Mouse (Mus musculus) embryonic facial prominence, embryonic 13.5 days (tissue): Measurements from ENCODE around the gene Arpc2. TPM values are rescaled to one million over a fixed set of nuclear protein-coding genes. Genes with fewer than 3 reads are reported as not detected.

Source experiments
- ATAC-seq: fragments of 200-750 bp; cut with Nextera tagmentation; 2 replicates; pipeline ENCODE4 v1.8.0; 2017; ENCODE audit warnings: low read depth; ENCODE audit not compliant: insufficient number of reproducible peaks, insufficient read depth, low FRiP score, low TSS enrichment
- H3K27ac ChIP-seq: fragments of 300-500 bp; sonication (generic); 2 replicates; pipeline ENCODE4 v1.5.1; 2015; ENCODE audit warnings: moderate library complexity, mild to moderate bottlenecking, inconsistent platforms
- H3K27me3 ChIP-seq: fragments of 300-500 bp; sonication (generic); 2 replicates; pipeline ENCODE4 v1.6.1; 2015; ENCODE audit warnings: mild to moderate bottlenecking, inconsistent platforms
- H3K36me3 ChIP-seq: fragments of 300-500 bp; sonication (generic); 2 replicates; pipeline ENCODE4 v1.6.1; 2015; ENCODE audit warnings: mild to moderate bottlenecking, inconsistent platforms
- H3K4me1 ChIP-seq: fragments of 300-500 bp; sonication (generic); 2 replicates; pipeline ENCODE4 v1.6.1; 2015; ENCODE audit warnings: inconsistent platforms
- H3K4me2 ChIP-seq: fragments of 300-500 bp; sonication (generic); 2 replicates; pipeline ENCODE4 v1.6.1; 2015; ENCODE audit warnings: moderate library complexity, mild to moderate bottlenecking, inconsistent platforms
- H3K4me3 ChIP-seq: fragments of 300-500 bp; sonication (generic); 2 replicates; pipeline ENCODE4 v1.5.1; 2015; ENCODE audit warnings: mild to moderate bottlenecking, inconsistent platforms
- H3K9ac ChIP-seq: fragments of 300-500 bp; sonication (generic); 2 replicates; pipeline ENCODE4 v1.6.1; 2015; ENCODE audit warnings: mild to moderate bottlenecking, inconsistent platforms
- H3K9me3 ChIP-seq: fragments of 300-500 bp; sonication (generic); 2 replicates; pipeline ENCODE4 v1.6.1; 2016; ENCODE audit warnings: inconsistent platforms
- WGBS: fragments of 180-500 bp; shearing (Covaris S2); methylation state at CpG from one replicate; pipeline ENCODE4 v1.1.7; 2015; ENCODE audit warnings: mixed read lengths; 5-methylcytosine and 5-hydroxymethylcytosine counted together
- polyA plus RNA-seq: library from polyadenylated mRNA; unstranded; fragments of >200 nt; fragmentation: Nextera tagmentation; extraction: Ambion mirVana; gene quantifications from 2 replicates; pipeline ENCODE4 v1.2.1, GENCODE M21; 2015

The Arpc2 gene
- polyA plus RNA-seq, 1 experiment from 2014 or later = 400 TPM

DNA sequence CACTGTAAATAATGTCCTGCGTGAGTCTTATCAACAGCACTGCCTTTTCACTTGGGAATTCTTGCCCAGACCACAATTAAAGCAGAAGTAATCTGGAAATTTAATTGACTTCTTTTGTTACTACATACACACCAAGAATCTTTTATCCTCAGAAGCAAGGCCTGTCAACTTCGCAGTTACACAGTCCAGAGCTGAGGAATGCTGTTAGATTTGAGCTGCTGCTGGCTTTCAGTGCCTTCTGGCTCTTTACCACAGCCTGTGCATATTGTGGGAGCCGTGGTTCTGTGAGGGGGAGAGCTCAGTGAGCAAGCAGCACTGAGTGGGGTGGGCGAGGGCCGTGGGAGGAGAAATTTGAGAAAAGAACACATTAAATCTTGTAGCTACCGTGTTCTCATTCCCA is 4.4 kb downstream of the Arpc2 start:
- H3K36me3 ChIP-seq = no peaks in the 10 kb centered on the region
- no peak for ATAC-seq
- H3K27me3 ChIP-seq = no peaks in the 10 kb centered on the region
- H3K4me3 ChIP-seq = no peak overlapping the region
- H3K9me3 ChIP-seq = no peaks in the 10 kb centered on the region
- H3K9ac ChIP-seq = 0 out of 2 replicates have a peak overlapping the region, but pooled peaks have one; percentile 17
- peaks cover 38% of the 10 kb centered on the region for H3K4me1 ChIP-seq
- WGBS = 37% methylated on average over 6 of the region's 6 CpGs
- peak overlapping the region; percentile 11; the same call in 1 of the 2 replicates for H3K4me2 ChIP-seq
- peak overlapping the region; percentile 68; the same call in 1 of the 2 replicates for H3K27ac ChIP-seq

DNA sequence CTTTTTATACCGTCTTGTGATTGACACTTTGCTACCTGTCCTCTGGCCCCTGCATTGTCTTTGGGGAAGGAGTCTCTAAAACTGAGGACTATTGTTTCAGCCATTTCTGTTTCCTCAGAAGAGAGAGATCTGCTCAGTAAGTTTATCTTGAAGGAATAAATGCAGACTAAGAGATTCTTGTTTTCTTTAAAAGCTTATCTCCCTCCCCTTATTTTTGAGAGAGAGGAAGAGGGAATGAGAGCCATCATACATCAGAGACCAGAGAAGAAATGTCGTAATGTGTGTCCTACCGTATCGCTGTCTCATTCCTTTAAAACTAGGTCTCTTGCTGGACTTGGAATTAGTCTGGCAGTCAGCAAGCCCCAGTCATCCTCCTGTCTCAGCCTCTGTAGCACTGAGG is 4.9 kb downstream of the Arpc2 start:
- no peak overlapping the region; the same call in 1 of the 2 replicates for H3K27ac ChIP-seq

DNA sequence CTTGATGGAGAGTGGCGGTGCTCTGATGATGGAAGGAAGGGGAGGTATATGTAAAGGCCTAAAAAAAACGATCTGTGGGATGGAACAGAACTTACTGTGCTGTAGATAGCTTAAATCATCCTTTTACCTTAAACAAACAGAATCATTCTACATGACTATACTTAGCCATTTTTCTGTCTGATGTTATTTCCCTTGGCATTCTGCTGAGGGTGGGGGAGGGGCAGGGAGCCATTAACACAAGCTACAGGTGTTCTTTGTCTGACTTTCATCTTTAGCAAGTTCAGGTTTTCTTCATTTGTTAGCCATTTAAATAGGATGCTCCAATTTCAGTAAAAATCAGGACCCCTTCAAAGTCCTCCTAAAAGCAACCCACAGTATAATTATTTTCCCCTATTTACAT is 9.6 kb downstream of the Arpc2 start:
- ATAC-seq = no peak
- WGBS = 82% methylated on average over 2 of the region's 2 CpGs
- no peaks in the 10 kb centered on the region for H3K27me3 ChIP-seq

More for the DNA sequence above, 4.9 kb downstream of the Arpc2 start:
- Histone ChIP-seq H3K27me3 (no peaks in the 10 kb centered on the region), H3K4me1 (peaks cover 38% of the 10 kb centered on the region), H3K36me3 (no peaks in the 10 kb centered on the region), H3K4me2 (0 out of 2 replicates have a peak overlapping the region, but pooled peaks have one; percentile 11), H3K4me3 (no peak overlapping the region), H3K9ac (no peak overlapping the region), H3K9me3 (no peaks in the 10 kb centered on the region)
- ATAC-seq = no peak
- WGBS = 78% methylated on average over 4 of the region's 4 CpGs

DNA sequence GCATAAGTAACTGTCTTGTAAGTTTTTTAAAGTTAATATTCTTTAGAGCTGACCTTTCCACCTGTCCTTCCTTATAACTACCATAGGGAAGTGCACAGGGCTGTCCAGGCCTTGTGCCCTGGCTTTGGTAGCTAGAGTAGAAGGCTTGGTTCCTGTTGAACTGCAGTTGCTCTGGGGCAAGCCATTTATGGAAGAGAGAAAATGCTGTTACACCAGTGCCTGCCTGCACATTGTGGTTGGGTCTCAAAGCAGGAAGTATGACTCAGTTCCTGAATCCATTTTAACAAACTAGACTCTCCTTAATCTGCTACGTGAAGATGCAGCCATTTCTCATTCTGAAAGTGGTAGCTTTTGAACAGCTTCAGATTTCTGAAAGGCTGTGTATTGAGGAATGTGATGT is 12.9 kb downstream of the Arpc2 start:
- peak overlapping the region; percentile 58 for H3K27ac ChIP-seq
- WGBS = 42% methylated on average over 1 of the region's 1 CpGs
- ATAC-seq = no peak
- no peak overlapping the region for H3K4me3 ChIP-seq
- no peak overlapping the region for H3K9ac ChIP-seq
- H3K4me1 ChIP-seq = peaks cover 10% of the 10 kb centered on the region
- peaks cover 55% of the 10 kb centered on the region for H3K36me3 ChIP-seq
- H3K9me3 ChIP-seq = no peaks in the 10 kb centered on the region
- no peak overlapping the region for H3K4me2 ChIP-seq
- no peaks in the 10 kb centered on the region for H3K27me3 ChIP-seq

More for the DNA sequence above, 9.6 kb downstream of the Arpc2 start:
- Histone ChIP-seq H3K4me3 (no peak overlapping the region), H3K36me3 (peaks cover 26% of the 10 kb centered on the region), H3K27ac (no peak overlapping the region), H3K9me3 (no peaks in the 10 kb centered on the region), H3K4me1 (peaks cover 11% of the 10 kb centered on the region), H3K9ac (no peak overlapping the region), H3K4me2 (no peak overlapping the region)

DNA sequence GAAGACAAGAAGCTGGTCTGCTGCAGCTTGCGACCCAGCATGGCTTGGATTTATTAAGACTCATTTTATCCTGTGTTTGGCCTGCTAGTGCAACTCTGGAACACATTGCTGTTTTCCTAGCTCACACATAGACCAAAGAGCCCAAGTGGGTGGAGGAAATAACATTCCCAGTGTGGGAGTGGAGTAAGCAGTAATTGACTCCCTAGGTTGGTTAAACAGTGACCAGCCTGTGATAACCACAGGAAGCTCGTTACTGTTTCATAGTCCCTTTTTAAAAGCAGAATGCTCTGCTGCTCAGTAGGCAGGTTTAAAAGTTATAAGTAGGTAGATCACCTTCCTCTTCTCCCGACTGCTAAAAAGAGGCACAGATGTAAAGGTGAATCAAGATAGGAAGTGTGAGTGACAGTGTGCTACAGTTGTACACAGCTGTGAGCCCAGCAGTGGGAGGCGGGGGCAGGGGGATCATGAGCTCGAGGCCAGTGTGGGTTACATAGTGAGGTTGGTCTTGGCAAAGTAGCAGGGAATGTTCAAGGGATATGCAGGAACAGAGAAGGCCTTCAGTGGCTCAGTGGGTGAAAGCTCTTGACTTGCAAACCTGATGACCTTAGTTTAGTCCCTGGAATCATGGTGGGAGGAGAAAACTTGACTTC is 13.6 kb downstream of the Arpc2 start:
- peaks cover 6% of the 10 kb centered on the region for H3K4me1 ChIP-seq
- no peak overlapping the region for H3K4me3 ChIP-seq
- peaks cover 62% of the 10 kb centered on the region for H3K36me3 ChIP-seq
- no peaks in the 10 kb centered on the region for H3K9me3 ChIP-seq
- H3K27ac ChIP-seq = peak overlapping the region; percentile 58
- no peak overlapping the region for H3K9ac ChIP-seq
- no peaks in the 10 kb centered on the region for H3K27me3 ChIP-seq
- 74% methylated on average over 5 of the region's 5 CpGs for WGBS
- ATAC-seq = no peak
- H3K4me2 ChIP-seq = no peak overlapping the region

DNA sequence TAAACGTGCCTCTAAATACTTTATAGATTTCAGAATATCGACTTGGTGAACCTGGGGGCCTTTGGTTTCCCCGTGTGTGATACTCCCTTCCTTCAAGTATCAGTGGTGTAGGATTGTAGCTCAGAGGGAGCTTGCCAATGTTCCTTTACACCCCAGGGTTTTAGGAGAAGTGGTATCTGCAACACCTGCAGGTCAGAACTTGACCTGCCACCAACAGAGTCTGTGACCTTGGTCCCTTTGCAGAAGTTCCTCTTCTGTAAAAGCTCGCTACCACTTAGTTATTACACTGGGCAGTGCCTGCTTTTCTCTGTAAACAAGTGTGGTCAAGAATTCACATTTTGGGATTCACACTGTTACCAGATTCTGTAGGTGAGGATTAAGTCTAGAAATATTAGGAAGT is 14.2 kb downstream of the Arpc2 start:
- H3K4me3 ChIP-seq = no peak overlapping the region
- no peak overlapping the region for H3K9ac ChIP-seq
- no peak for ATAC-seq
- H3K27ac ChIP-seq = no peak overlapping the region
- H3K27me3 ChIP-seq = no peaks in the 10 kb centered on the region
- H3K9me3 ChIP-seq = no peaks in the 10 kb centered on the region
- no peak overlapping the region for H3K4me2 ChIP-seq
- 87% methylated on average over 4 of the region's 4 CpGs for WGBS
- peaks cover 68% of the 10 kb centered on the region for H3K36me3 ChIP-seq
- H3K4me1 ChIP-seq = peaks cover 6% of the 10 kb centered on the region

DNA sequence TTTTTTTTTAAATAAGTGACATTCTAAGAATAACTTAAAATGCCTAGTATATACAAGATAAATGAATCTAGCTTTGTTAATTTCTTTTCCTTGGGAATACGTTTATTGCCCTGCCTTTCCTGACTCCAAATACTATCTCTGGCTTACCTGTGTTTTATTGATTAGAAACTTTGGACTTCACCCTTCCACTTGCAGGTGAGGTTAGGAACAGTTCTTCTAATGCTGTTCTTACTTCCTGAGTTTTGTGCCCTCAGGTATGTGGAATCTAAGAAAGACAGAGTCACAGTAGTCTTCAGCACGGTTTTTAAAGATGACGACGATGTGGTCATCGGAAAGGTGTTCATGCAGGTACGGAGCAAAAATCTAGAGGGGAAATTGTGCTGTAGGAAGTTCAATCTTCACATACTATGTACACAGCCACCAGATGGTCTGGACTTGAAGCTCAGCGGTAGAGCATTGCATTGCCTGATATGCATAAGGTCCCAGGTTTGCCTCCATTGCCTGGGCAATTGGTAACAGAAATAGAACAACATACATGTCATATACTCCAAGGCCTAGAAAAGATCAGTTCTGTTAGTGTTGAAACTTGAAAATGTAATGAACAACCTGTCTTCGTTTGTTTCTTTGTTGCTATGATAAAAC is 19.9 kb downstream of the Arpc2 start:
- H3K4me1 ChIP-seq = no peaks in the 10 kb centered on the region
- H3K9ac ChIP-seq = no peak overlapping the region
- H3K36me3 ChIP-seq = peaks cover 89% of the 10 kb centered on the region
- no peak overlapping the region for H3K27ac ChIP-seq
- H3K4me2 ChIP-seq = no peak overlapping the region
- ATAC-seq = no peak
- no peak overlapping the region for H3K4me3 ChIP-seq
- WGBS = 95% methylated on average over 8 of the region's 8 CpGs
- no peaks in the 10 kb centered on the region for H3K27me3 ChIP-seq
- no peaks in the 10 kb centered on the region for H3K9me3 ChIP-seq

DNA sequence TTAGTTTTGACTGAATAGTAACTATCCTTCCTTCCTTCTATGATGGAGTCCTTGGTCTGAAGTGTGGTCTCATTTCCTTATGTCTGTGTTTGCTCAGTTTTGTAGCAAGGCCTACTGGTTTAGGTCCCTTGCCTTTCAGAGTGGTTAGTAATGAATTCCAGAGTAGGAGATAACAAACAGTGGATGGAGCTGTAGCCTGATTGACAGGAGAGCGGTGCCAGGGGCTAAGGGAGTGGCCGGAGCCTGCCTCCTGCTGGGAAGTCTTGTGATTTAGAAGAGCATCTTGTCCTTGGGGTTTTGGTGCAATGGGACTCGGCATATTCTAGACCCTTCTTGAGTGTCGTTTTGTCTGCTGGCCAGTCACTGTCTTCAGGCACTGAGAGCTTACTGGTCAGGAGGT is 20.9 kb downstream of the Arpc2 start:
- no peaks in the 10 kb centered on the region for H3K4me1 ChIP-seq
- H3K27me3 ChIP-seq = no peaks in the 10 kb centered on the region
- H3K9me3 ChIP-seq = no peaks in the 10 kb centered on the region
- no peak overlapping the region for H3K27ac ChIP-seq
- H3K36me3 ChIP-seq = peaks cover 87% of the 10 kb centered on the region
- H3K9ac ChIP-seq = no peak overlapping the region
- no peak for ATAC-seq
- H3K4me2 ChIP-seq = no peak overlapping the region
- no peak overlapping the region for H3K4me3 ChIP-seq
- WGBS = 74% methylated on average over 4 of the region's 4 CpGs

DNA sequence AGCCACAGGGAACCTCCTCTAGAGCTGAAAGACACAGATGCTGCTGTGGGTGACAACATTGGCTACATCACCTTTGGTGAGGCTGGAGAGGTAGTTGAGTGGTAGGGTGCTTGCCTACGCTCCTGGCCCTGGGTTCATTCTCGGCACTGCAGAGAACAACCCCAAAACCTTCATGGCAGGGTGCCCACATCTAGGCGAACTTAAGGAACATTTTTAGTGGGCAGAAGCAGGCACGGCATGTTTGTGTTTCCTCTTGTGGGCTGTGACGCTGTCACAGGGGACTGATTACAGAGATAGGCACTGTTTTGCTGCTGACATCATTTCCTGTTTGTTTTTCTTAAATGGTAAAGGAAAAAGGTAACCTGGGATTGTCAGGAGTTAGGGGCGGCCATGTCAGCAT is 26.6 kb downstream of the Arpc2 start:
- Histone ChIP-seq H3K27me3 (no peaks in the 10 kb centered on the region), H3K4me1 (no peaks in the 10 kb centered on the region), H3K27ac (no peak overlapping the region), H3K9ac (no peak overlapping the region), H3K9me3 (no peaks in the 10 kb centered on the region), H3K36me3 (peaks cover 92% of the 10 kb centered on the region), H3K4me2 (no peak overlapping the region), H3K4me3 (no peak overlapping the region)
- WGBS = 83% methylated on average over 6 of the region's 6 CpGs
- ATAC-seq = no peak

DNA sequence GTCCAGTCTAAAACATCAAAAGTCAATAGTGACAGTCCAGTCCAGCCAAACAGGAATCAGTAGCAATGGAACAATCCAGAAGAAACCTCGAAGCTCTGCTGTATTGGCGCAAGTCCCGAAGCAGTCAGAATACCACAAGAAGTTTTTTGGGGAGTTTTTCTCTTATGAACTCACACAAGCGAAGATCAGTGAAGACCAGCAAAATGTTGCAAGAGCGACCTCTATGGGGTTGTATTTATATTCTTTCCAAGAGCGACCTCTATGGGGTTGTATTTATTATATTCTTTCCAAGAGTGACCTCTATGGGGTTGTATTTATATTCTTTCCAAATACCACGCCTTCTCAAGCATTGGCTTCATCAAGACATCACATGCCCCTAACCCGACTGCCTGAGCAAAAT is 32.9 kb downstream of the Arpc2 start:
- Histone ChIP-seq H3K9ac (no peak overlapping the region), H3K4me1 (no peaks in the 10 kb centered on the region), H3K4me2 (no peak overlapping the region), H3K27me3 (no peaks in the 10 kb centered on the region), H3K9me3 (no peaks in the 10 kb centered on the region), H3K36me3 (peaks cover 54% of the 10 kb centered on the region), H3K27ac (no peak overlapping the region), H3K4me3 (no peak overlapping the region)
- 87% methylated on average over 8 of the region's 8 CpGs for WGBS
- ATAC-seq = no peak

DNA sequence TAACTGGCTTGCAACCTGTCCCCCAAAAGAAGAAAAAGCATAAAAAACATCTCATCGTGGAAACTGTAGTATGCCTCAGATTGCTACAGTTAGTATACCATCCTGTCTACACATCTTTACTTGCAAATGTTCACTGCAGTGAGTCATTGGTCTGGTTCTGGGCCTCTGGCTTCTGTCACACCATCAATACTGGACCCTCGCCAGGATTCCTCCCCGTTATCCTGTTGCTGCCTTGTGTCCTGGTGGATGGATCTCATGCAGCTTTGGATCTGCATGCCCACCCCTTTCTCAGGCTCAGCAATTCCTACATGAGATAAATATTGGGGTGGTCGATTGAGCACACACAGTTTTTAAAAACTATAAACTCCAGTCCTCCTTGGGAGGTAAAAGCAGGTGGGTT is 35.8 kb downstream of the Arpc2 start:
- Histone ChIP-seq H3K4me2 (no peak overlapping the region), H3K9me3 (no peaks in the 10 kb centered on the region), H3K4me1 (peaks cover 14% of the 10 kb centered on the region), H3K36me3 (peaks cover 25% of the 10 kb centered on the region), H3K27ac (no peak overlapping the region), H3K9ac (no peak overlapping the region), H3K27me3 (no peaks in the 10 kb centered on the region), H3K4me3 (no peak overlapping the region)
- 81% methylated on average over 4 of the region's 4 CpGs for WGBS
- no peak for ATAC-seq

DNA sequence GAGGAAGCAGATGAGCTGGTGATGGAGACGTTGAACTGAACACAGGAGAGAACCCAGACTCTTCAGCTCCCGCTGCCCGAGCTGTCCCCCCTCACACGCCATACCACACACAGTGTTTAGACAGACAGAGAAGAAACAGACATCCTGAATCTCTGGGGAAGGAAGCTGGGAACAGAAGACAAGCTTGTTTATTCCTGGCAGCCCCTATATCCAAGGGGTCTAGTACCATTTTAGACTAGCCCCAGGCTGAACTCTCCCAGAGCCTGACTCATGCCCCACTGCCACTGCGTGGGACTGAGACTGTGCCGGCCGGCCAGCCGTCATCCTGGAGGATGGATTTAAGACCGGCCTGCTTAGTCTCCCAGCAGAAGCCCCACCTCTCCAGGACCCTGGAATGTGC is 39.1 kb downstream of the Arpc2 start:
- Histone ChIP-seq H3K27ac (no peak overlapping the region), H3K9ac (0 out of 2 replicates have a peak overlapping the region, but pooled peaks have one; percentile 32), H3K4me3 (no peak overlapping the region), H3K36me3 (peaks cover 16% of the 10 kb centered on the region), H3K4me1 (peaks cover 18% of the 10 kb centered on the region), H3K4me2 (peak overlapping the region; percentile 28), H3K9me3 (no peaks in the 10 kb centered on the region), H3K27me3 (no peaks in the 10 kb centered on the region)
- no peak for ATAC-seq
- WGBS = 12% methylated on average over 9 of the region's 9 CpGs
